In genomic region chr7:44748101-44749044, GRCm38 (mm10) we compare ENCODE assay signal across 8 mouse cellular contexts. TPM values are rescaled to one million over a fixed set of nuclear protein-coding genes. Genes with fewer than 3 reads are reported as not detected.
DNase-seq lines count a peak whose midpoint lies in the region; ATAC-seq and TF ChIP-seq lines count a peak whose summit lies in the region.

Gene Vrk3 (plus strand): TSS chr7:44748413.

- no peak for TF ChIP-seq CTCF in E14TG2a.4 (conservative IDR thresholded peaks at IDR 0.05; ENCODE audit: low read length)
- no peak for TF ChIP-seq CTCF in heart, postnatal 0 days (IDR thresholded peaks at IDR 0.05; ENCODE audit: low read depth)
- no peak for TF ChIP-seq CTCF in testis, adult 2 months (IDR thresholded peaks at IDR 0.05; ENCODE audit: control insufficient read depth, insufficient read depth, insufficient replicate concordance, low read depth, low read length)

- WGBS in forebrain, embryonic 12.5 days, result under 1% methylated on average over 44 of the region's 44 CpGs
- WGBS in heart, postnatal 0 days, result under 1% methylated on average over 44 of the region's 44 CpGs
- WGBS in liver, embryonic 16.5 days (ENCODE audit: insufficient replicate concordance), result under 1% methylated on average over 44 of the region's 44 CpGs
- under 1% methylated on average over 44 of the region's 44 CpGs for WGBS in neural tube, embryonic 13.5 days

- peak; percentile 97 for ATAC-seq in forebrain, embryonic 12.5 days (ENCODE audit: low FRiP score)
- ATAC-seq in heart, postnatal 0 days (ENCODE audit: insufficient read depth, low read depth), result peak; percentile 99
- peak; percentile 99 for ATAC-seq in liver, embryonic 16.5 days (ENCODE audit: low read depth)
- peak; percentile 97 for ATAC-seq in neural tube, embryonic 13.5 days (ENCODE audit: low read depth)

- peak within 1 kb of the TSS; percentile 54 for H3K9ac ChIP-seq in forebrain, embryonic 12.5 days
- peak within 1 kb of the TSS; percentile 73 for H3K9ac ChIP-seq in heart, postnatal 0 days (replicated peaks; ENCODE audit: low read depth, low read length)
- peak within 1 kb of the TSS; percentile 94 for H3K9ac ChIP-seq in liver, embryonic 16.5 days (ENCODE audit: low read depth, low read length)
- peak within 1 kb of the TSS; percentile 60 for H3K9ac ChIP-seq in neural tube, embryonic 13.5 days

- peak within 1 kb of the TSS; percentile 75 for H3K27ac ChIP-seq in forebrain, embryonic 12.5 days
- H3K27ac ChIP-seq in heart, postnatal 0 days (ENCODE audit: low read depth), result peak within 1 kb of the TSS; percentile 85
- peak within 1 kb of the TSS; percentile 99 for H3K27ac ChIP-seq in liver, embryonic 16.5 days (ENCODE audit: low read length)
- H3K27ac ChIP-seq in neural tube, embryonic 13.5 days (replicated peaks), result peak within 1 kb of the TSS; percentile 71
- H3K27ac ChIP-seq in testis, adult 2 months (ENCODE audit: control insufficient read depth, insufficient read depth, low read depth, low read length), result peak within 1 kb of the TSS; percentile 98

- TF ChIP-seq EP300 in heart, postnatal 0 days (IDR thresholded peaks at IDR 0.05; ENCODE audit: low read depth), result 0 out of 2 replicates have a peak, but pooled peaks have one; percentile 37

- H3K36me3 ChIP-seq in E14TG2a.4 (ENCODE audit: insufficient read depth, low read length), result peaks cover 22% of the 10 kb centered on the region
- peaks cover 9% of the 10 kb centered on the region for H3K36me3 ChIP-seq in forebrain, embryonic 12.5 days (replicated peaks)
- peaks cover 16% of the 10 kb centered on the region for H3K36me3 ChIP-seq in heart, postnatal 0 days (replicated peaks; ENCODE audit: control insufficient read depth, insufficient read depth, low read length)
- H3K36me3 ChIP-seq in liver, embryonic 16.5 days (ENCODE audit: control insufficient read depth, insufficient read depth), result no peaks in the 10 kb centered on the region
- peaks cover 13% of the 10 kb centered on the region for H3K36me3 ChIP-seq in neural tube, embryonic 13.5 days
- peaks cover 5% of the 10 kb centered on the region for H3K36me3 ChIP-seq in testis, adult 2 months (ENCODE audit: control insufficient read depth, insufficient read depth, low read length)

- peak within 1 kb of the TSS; percentile 89 for H3K4me3 ChIP-seq in E14TG2a.4 (replicated peaks; ENCODE audit: low read length)
- H3K4me3 ChIP-seq in forebrain, embryonic 12.5 days (replicated peaks), result peak within 1 kb of the TSS; percentile 59
- peak within 1 kb of the TSS; percentile 74 for H3K4me3 ChIP-seq in heart, postnatal 0 days (ENCODE audit: low read depth, low read length)
- peak within 1 kb of the TSS; percentile 89 for H3K4me3 ChIP-seq in liver, embryonic 16.5 days (ENCODE audit: low read depth, low read length)
- H3K4me3 ChIP-seq in neural tube, embryonic 13.5 days, result peak within 1 kb of the TSS; percentile 54
- H3K4me3 ChIP-seq in testis, adult 2 months (ENCODE audit: control insufficient read depth, low read depth, low read length), result peak within 1 kb of the TSS; percentile 98

- TF ChIP-seq POLR2A in testis, adult 2 months (IDR thresholded peaks at IDR 0.05; ENCODE audit: control insufficient read depth, low read depth, low read length), result peak; percentile 88

- peaks cover 60% of the 10 kb centered on the region for H3K4me1 ChIP-seq in E14TG2a.4 (replicated peaks; ENCODE audit: low read depth, low read length)
- peaks cover 28% of the 10 kb centered on the region for H3K4me1 ChIP-seq in forebrain, embryonic 12.5 days
- H3K4me1 ChIP-seq in heart, postnatal 0 days (ENCODE audit: control insufficient read depth, insufficient read depth), result peaks cover 14% of the 10 kb centered on the region
- H3K4me1 ChIP-seq in liver, embryonic 16.5 days (ENCODE audit: control insufficient read depth, low read depth, low read length), result peaks cover 23% of the 10 kb centered on the region
- H3K4me1 ChIP-seq in neural tube, embryonic 13.5 days (replicated peaks), result peaks cover 28% of the 10 kb centered on the region
- peaks cover 25% of the 10 kb centered on the region for H3K4me1 ChIP-seq in testis, adult 2 months (ENCODE audit: control insufficient read depth, insufficient read depth, low read length)

- H3K4me2 ChIP-seq in forebrain, embryonic 12.5 days, result peak within 1 kb of the TSS; percentile 69
- H3K4me2 ChIP-seq in heart, postnatal 0 days (ENCODE audit: low read depth, low read length), result peak within 1 kb of the TSS; percentile 72
- H3K4me2 ChIP-seq in liver, embryonic 16.5 days (ENCODE audit: low read depth, low read length), result peak within 1 kb of the TSS; percentile 93
- peak within 1 kb of the TSS; percentile 67 for H3K4me2 ChIP-seq in neural tube, embryonic 13.5 days

- DNase-seq in c-Kit-positive CD71-positive TER-119-positive erythroid progenitor cells, embryonic 14.5 days (ENCODE audit: low spot score), result peak; percentile 97
- DNase-seq in heart, postnatal 0 days (ENCODE audit: low spot score), result peak; percentile 99
- DNase-seq in kidney, postnatal 4 days, result peak; percentile 94 to 96

- H3K9me3 ChIP-seq in E14TG2a.4 (ENCODE audit: low read length), result no peaks in the 10 kb centered on the region
- no peaks in the 10 kb centered on the region for H3K9me3 ChIP-seq in forebrain, embryonic 12.5 days
- no peaks in the 10 kb centered on the region for H3K9me3 ChIP-seq in heart, postnatal 0 days (replicated peaks; ENCODE audit: control insufficient read depth, low read length)
- H3K9me3 ChIP-seq in liver, embryonic 16.5 days (replicated peaks; ENCODE audit: control insufficient read depth, low read length), result no peaks in the 10 kb centered on the region
- no peaks in the 10 kb centered on the region for H3K9me3 ChIP-seq in neural tube, embryonic 13.5 days

- H3K27me3 ChIP-seq in E14TG2a.4 (ENCODE audit: insufficient read depth, low read length), result no peaks in the 10 kb centered on the region
- no peaks in the 10 kb centered on the region for H3K27me3 ChIP-seq in forebrain, embryonic 12.5 days
- H3K27me3 ChIP-seq in heart, postnatal 0 days (ENCODE audit: control insufficient read depth, insufficient read depth, low read length), result no peaks in the 10 kb centered on the region
- H3K27me3 ChIP-seq in liver, embryonic 16.5 days (ENCODE audit: control insufficient read depth, insufficient read depth, low read depth, low read length), result no peaks in the 10 kb centered on the region
- no peaks in the 10 kb centered on the region for H3K27me3 ChIP-seq in neural tube, embryonic 13.5 days
- H3K27me3 ChIP-seq in testis, adult 2 months (ENCODE audit: control insufficient read depth, insufficient read depth, low read length), result no peaks in the 10 kb centered on the region

RNA-seq across cellular contexts. Expression of gene Vrk3, which starts in this region (rescaled TPM):
- 39.1 and 42.0 TPM in 2 replicates for polyA plus RNA-seq in forebrain, embryonic 12.5 days (2016; fragmentation: Nextera tagmentation; extraction: Ambion mirVana)
- 25.7 and 31.7 TPM in 2 replicates for total RNA-seq in heart, postnatal 0 days (2014; rRNA removed; ENCODE audit: low replicate concordance)
- polyA plus RNA-seq in heart, postnatal 0 days (2015; fragmentation: Nextera tagmentation; extraction: Ambion mirVana), result 28.7 and 32.9 TPM in 2 replicates
- 25.8 and 29.2 TPM in 2 replicates for polyA plus RNA-seq in liver, embryonic 16.5 days (2015; fragmentation: Nextera tagmentation; extraction: Ambion mirVana)
- 25.1 and 30.5 TPM in 2 replicates for polyA plus RNA-seq in neural tube, embryonic 13.5 days (2015; fragmentation: Nextera tagmentation; extraction: Ambion mirVana)
- polyA plus RNA-seq in testis, adult 2 months (2012; rRNA removed), result 131 and 149 TPM in 2 replicates

Comparison
In these comparisons a context has a peak if more than half of its experiments do, and no peak if none do; other contexts are left out.
1. Peak in every context shown above with its lines: DNase-seq, ATAC-seq, H3K4me3 ChIP-seq and H3K27ac ChIP-seq.